Mouse (Mus musculus): Measurements from ENCODE around the gene Sh2d7. TPM values are rescaled to one million over a fixed set of nuclear protein-coding genes. Genes with fewer than 3 reads are reported as not detected.

Gene Sh2d7
- polyA plus RNA-seq, 1 experiment from 2014 or later, result not detected

DNA sequence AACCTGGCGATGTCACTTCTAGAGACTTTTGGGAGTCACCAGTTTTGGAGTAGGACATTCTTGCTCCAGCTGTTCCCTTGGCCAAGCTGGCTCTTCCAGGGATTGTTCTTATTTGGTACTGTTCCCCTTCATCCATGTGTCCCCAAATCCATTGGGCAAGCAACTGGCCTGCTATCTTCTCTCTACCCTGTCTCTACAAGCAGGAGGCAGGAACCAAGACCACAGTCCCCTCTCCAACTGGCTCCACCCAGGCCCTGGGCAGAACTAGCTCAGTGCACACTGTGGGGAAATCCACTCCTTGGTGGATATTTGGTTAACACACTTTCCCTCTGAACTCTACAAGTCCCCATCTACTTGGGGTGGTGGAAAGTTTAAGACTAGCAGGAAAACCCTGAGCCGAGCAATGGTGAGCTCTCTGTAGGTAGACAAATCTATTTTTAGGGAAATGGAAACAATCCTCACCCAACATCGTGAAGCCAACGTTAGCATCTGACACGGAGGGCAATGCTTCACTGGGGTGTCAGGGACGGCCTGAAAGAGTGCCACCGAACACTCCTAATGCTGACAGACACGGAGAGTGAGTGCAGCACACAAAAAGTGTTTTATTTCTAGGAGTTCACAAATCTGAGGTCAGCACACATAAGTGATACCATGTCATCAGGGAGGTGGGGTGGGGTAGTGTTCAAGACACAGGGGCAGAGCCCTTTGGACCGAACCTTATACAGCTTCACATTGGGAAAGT lies 5.6 kb downstream of the Sh2d7 start:
- Histone ChIP-seq H3K36me3 (no peaks in the 10 kb centered on the region), H3K27ac (no peak overlapping the region), H3K4me1 (replicated peaks) (no peaks in the 10 kb centered on the region), H3K4me3 (no peak overlapping the region), H3K9ac (no peak overlapping the region), H3K27me3 (no peaks in the 10 kb centered on the region), H3K9me3 (replicated peaks) (no peaks in the 10 kb centered on the region), H3K4me2 (no peak overlapping the region)
- no peak for ATAC-seq (replicated peaks; ENCODE audit: insufficient number of reproducible peaks, insufficient read depth, low FRiP score, low read depth)
- 67% methylated on average over 9 of the region's 9 CpGs for WGBS

DNA sequence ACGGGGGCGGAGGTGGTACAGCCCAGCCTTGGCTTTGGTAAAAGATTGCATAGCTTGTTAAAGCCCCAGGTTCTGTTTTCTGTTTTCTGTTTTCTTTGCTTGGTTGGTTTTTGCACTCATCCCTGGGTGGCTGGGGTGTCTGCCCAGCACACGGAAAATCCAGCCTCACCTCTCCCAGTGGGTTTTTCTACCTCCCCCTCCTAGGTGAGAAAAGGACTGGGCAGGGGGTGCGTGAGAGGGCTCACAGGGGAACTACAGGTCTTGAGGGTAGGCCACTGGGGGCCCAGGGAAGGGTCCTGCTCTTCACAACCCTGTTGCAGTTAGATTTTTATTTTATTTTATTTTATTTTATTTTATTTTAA lies 6.2 kb downstream of the Sh2d7 start:
- no peaks in the 10 kb centered on the region for H3K36me3 ChIP-seq
- H3K4me3 ChIP-seq, result no peak overlapping the region
- WGBS, result 90% methylated on average over 4 of the region's 4 CpGs
- no peak overlapping the region for H3K27ac ChIP-seq
- no peaks in the 10 kb centered on the region for H3K4me1 ChIP-seq (replicated peaks)
- no peak for ATAC-seq (replicated peaks; ENCODE audit: insufficient number of reproducible peaks, insufficient read depth, low FRiP score, low read depth)
- H3K4me2 ChIP-seq, result no peak overlapping the region
- no peak overlapping the region for H3K9ac ChIP-seq
- H3K27me3 ChIP-seq, result no peaks in the 10 kb centered on the region
- no peaks in the 10 kb centered on the region for H3K9me3 ChIP-seq (replicated peaks)

DNA sequence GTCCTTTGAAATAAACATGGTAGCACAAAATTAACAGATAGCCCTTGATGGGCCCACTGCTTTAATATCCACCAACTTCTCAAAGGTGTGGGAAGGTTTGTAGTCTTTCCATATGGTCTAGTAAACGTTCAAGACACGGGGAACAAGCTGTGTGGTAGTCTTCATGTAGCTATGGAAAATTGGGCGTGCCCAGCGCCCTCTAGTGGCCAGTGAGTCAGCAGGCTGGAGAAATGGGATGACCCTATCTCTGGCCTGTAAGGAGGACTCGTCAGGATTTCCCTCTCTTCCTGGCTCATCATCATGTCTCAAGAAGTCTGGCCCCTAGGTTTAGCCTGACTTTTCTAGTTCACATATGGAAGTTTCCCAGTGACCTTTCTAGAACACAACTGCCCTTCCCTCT lies 8.8 kb downstream of the Sh2d7 start:
- ATAC-seq (replicated peaks; ENCODE audit: insufficient number of reproducible peaks, insufficient read depth, low FRiP score, low read depth), result no peak
- WGBS, result 17% methylated on average over 5 of the region's 5 CpGs

DNA sequence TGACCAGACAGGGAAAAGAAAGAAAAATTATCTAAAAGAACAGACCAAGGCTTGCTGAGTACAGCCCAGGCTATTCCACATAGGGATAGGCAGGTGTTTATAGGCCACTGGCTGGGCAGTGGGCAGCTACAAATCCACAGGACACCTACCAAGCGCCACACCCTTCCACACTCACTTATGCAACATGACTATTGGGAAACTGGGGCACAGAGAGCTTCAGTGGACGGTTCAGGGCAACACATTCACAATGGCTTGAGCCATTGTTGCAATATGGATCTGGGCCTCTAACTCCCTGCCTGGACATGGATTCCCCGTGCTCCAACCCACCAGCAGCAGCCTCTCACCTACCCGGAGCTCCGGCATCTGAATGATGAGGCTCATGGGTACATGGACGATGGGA lies 10.6 kb downstream of the Sh2d7 start:
- Histone ChIP-seq H3K36me3 (no peaks in the 10 kb centered on the region), H3K4me1 (replicated peaks) (no peaks in the 10 kb centered on the region), H3K4me3 (no peak overlapping the region), H3K27ac (no peak overlapping the region), H3K4me2 (no peak overlapping the region), H3K27me3 (no peaks in the 10 kb centered on the region), H3K9ac (no peak overlapping the region), H3K9me3 (replicated peaks) (no peaks in the 10 kb centered on the region)
- ATAC-seq (replicated peaks; ENCODE audit: insufficient number of reproducible peaks, insufficient read depth, low FRiP score, low read depth), result no peak
- WGBS, result 84% methylated on average over 6 of the region's 6 CpGs

More for the DNA sequence above, 8.8 kb downstream of the Sh2d7 start:
- Histone ChIP-seq H3K27me3 (no peaks in the 10 kb centered on the region), H3K4me3 (no peak overlapping the region), H3K4me2 (no peak overlapping the region), H3K4me1 (replicated peaks) (no peaks in the 10 kb centered on the region), H3K9me3 (replicated peaks) (no peaks in the 10 kb centered on the region), H3K9ac (no peak overlapping the region), H3K36me3 (no peaks in the 10 kb centered on the region), H3K27ac (no peak overlapping the region)

DNA sequence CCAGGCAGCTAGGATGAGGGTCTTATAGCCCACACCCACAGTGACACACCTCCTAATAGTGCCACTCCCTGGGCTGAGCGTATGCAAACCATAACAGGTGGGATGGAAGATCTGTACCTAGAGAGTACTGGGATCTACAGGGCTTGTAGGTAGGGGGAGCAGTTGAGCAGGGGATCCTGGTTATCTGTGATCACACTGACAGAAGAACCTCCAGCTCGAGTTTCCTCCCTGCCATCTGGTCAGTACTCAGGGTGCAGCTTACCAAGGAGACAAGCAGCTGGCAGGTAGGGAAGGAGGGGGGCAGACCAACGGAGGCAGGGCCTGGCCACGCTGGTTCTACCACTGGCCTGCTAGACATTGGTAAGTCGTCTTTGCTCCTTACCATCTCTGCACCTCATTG lies 13.6 kb downstream of the Sh2d7 start:
- Histone ChIP-seq H3K9me3 (replicated peaks) (no peaks in the 10 kb centered on the region), H3K36me3 (no peaks in the 10 kb centered on the region), H3K27me3 (no peaks in the 10 kb centered on the region), H3K27ac (no peak overlapping the region), H3K4me3 (no peak overlapping the region), H3K4me2 (no peak overlapping the region), H3K4me1 (replicated peaks) (no peaks in the 10 kb centered on the region), H3K9ac (no peak overlapping the region)
- ATAC-seq (replicated peaks; ENCODE audit: insufficient number of reproducible peaks, insufficient read depth, low FRiP score, low read depth), result no peak
- 24% methylated on average over 5 of the region's 5 CpGs for WGBS

DNA sequence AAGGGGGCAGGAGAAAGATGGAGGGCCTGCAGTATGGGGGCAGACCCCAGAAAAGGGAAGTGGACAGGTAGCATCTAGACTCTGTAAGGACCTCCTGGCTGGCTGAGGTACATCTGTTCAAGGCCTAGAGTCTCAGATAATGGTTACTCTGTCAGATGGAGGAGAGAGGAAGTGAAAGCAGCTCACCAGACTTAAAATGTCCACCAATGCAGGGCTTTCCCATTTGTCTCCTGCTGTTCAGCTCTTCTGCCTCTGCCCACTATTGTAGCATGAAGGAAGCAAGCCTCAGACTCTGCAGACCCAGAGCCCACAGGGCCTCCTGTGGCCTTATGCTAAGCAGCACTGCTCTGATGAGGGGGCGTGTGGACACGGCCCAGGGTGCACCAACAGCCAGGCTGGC lies 16.3 kb downstream of the Sh2d7 start:
- Histone ChIP-seq H3K27me3 (0 out of 2 replicates have a peak, but pooled peaks cover 10% of the 10 kb centered on the region), H3K4me3 (no peak overlapping the region), H3K4me2 (no peak overlapping the region), H3K27ac (no peak overlapping the region), H3K4me1 (replicated peaks) (peaks cover 6% of the 10 kb centered on the region), H3K36me3 (no peaks in the 10 kb centered on the region), H3K9me3 (replicated peaks) (no peaks in the 10 kb centered on the region), H3K9ac (no peak overlapping the region)
- no peak for ATAC-seq (replicated peaks; ENCODE audit: insufficient number of reproducible peaks, insufficient read depth, low FRiP score, low read depth)
- 68% methylated on average over 2 of the region's 2 CpGs for WGBS

DNA sequence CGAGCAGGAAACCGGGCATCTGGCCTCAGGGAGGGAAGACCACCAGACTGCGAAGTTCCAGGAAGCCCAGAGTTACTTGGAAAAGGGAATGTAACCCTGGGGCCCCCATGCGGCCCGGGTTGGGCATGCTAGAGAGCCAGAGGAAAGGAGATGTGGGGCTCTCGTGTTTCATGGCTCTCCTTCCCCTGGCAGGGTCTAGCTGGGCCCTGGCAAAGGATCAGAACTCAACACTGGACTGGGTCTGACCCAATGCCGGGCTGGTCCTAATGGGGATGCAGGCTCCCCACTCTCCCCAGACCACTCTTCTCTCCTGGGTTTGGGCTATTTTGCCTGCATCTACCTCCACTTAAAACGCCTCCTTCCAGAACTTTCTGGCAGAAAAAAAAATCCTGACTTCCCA lies 19.9 kb downstream of the Sh2d7 start:
- Histone ChIP-seq H3K4me3 (no peak overlapping the region), H3K27ac (no peak overlapping the region), H3K4me2 (no peak overlapping the region), H3K4me1 (replicated peaks) (peaks cover 11% of the 10 kb centered on the region), H3K9ac (no peak overlapping the region), H3K9me3 (replicated peaks) (no peaks in the 10 kb centered on the region), H3K27me3 (0 out of 2 replicates have a peak, but pooled peaks cover 10% of the 10 kb centered on the region), H3K36me3 (no peaks in the 10 kb centered on the region)
- ATAC-seq (replicated peaks; ENCODE audit: insufficient number of reproducible peaks, insufficient read depth, low FRiP score, low read depth), result no peak
- 67% methylated on average over 8 of the region's 8 CpGs for WGBS

DNA sequence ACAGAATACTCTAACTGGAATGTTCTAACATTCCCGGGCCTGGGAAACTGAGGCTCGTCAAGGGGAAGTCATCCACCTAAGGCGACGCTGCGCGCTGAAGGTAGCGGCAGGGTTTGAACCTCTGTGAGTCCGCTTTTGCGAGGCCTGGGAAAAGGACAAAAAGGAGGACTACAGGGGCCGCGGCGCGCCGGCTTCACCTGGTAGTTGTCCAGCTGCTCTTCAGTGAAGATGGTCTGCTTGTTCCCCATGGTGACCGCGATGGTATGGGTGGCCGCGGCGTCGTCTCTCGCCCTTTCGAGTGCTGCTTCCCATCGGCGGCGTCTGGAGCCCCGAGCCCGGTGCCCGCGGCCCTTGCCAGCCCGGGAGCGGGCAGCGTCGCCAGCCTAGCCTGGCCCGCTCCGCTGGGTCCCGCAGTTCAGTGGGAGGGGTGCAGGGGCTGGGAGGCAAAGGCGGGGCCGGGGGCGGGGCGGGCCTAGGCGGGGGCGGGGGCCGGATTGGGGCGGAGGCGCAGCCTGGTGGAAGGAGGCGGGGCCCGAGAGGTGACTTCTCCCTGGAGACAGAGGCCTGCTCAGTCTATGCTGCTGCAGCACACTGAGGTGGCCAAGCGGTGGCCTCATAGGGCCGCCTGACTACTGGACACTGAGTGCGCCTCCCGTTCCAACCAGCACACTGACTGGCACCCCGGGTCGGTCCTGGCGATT lies 21.1 kb downstream of the Sh2d7 start, which contains the start of gene Cib2:
TSS of gene Cib2 (minus strand) at position 448 of the 701 bp plus-strand sequence.
- ATAC-seq (replicated peaks; ENCODE audit: insufficient number of reproducible peaks, insufficient read depth, low FRiP score, low read depth), result peak; percentile 98
- H3K27ac ChIP-seq, result no peak within 1 kb of the TSS
- no peaks in the 10 kb centered on the region for H3K36me3 ChIP-seq
- peak within 1 kb of the TSS; percentile 62 for H3K4me3 ChIP-seq
- 0 out of 2 replicates have a peak, but pooled peaks cover 10% of the 10 kb centered on the region for H3K27me3 ChIP-seq
- peak within 1 kb of the TSS; percentile 67 for H3K9ac ChIP-seq
- peak within 1 kb of the TSS; percentile 92 for H3K4me2 ChIP-seq
- no peaks in the 10 kb centered on the region for H3K9me3 ChIP-seq (replicated peaks)
- H3K4me1 ChIP-seq (replicated peaks), result peaks cover 11% of the 10 kb centered on the region
- 3% methylated on average over 48 of the region's 54 CpGs for WGBS

DNA sequence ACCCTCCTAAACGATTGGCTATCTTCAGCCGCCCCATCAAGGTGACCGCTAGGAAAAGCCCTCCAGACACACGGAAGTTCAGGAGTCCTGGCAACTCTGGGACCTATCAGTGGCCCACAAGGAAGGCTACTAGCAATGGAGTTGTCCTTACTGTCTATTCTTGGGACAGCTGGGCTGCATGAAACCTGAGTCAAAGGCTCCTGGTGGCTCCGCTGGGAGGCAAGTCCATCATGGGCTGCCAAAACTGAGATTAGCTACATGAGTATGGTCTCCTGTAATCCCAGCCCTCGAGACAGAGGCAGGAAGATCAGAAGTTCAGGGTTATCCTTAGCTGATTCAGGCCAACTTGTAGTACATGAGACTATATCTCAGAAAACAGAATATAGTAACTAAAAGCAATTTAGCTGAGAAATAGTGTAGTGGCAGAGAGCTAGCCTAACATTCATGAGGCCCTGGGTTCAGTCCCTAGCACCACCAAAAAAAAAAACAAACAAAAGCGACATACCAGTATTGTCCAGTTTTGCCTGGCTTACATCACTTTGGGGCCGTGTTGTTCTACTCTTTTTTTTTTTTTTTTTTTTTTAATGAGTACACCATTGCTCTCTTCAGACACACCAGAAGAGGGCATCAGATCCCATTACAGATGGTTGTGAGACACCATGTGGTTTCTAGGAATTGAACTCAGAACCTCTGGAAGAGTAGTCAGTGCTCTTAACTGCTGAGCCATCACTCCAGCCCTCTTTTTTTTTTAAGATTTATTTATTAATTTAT lies 22.2 kb downstream of the Sh2d7 start:
- Histone ChIP-seq H3K36me3 (no peaks in the 10 kb centered on the region), H3K4me3 (no peak overlapping the region), H3K4me1 (replicated peaks) (peaks cover 11% of the 10 kb centered on the region), H3K9me3 (replicated peaks) (no peaks in the 10 kb centered on the region), H3K27me3 (0 out of 2 replicates have a peak, but pooled peaks cover 10% of the 10 kb centered on the region), H3K4me2 (no peak overlapping the region), H3K9ac (no peak overlapping the region), H3K27ac (no peak overlapping the region)
- 82% methylated on average over 8 of the region's 8 CpGs for WGBS
- no peak for ATAC-seq (replicated peaks; ENCODE audit: insufficient number of reproducible peaks, insufficient read depth, low FRiP score, low read depth)

DNA sequence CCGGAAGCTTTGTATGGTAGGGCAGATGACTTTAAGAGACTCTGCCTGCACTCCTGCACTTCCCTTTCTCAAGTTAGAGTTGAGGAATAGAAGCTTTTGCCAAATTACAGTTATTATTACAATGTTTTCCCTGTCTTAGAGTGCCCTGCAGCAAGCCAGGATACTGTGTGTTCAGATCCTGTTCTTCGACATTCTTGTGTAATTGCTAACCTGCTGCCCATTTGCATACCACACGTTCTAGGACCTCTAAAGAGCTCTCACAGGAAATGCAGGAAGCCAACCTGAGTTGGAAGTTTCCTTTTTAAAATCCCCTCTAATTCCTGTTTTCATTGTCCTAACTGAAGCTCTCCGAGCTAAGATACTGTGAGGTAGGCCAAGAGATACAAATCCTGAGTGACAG lies 28.2 kb downstream of the Sh2d7 start:
- Histone ChIP-seq H3K4me1 (replicated peaks) (no peaks in the 10 kb centered on the region), H3K27ac (no peak overlapping the region), H3K4me3 (no peak overlapping the region), H3K36me3 (no peaks in the 10 kb centered on the region), H3K9me3 (replicated peaks) (no peaks in the 10 kb centered on the region), H3K4me2 (no peak overlapping the region), H3K27me3 (no peaks in the 10 kb centered on the region), H3K9ac (no peak overlapping the region)
- WGBS, result 50% methylated on average over 4 of the region's 4 CpGs
- no peak for ATAC-seq (replicated peaks; ENCODE audit: insufficient number of reproducible peaks, insufficient read depth, low FRiP score, low read depth)

DNA sequence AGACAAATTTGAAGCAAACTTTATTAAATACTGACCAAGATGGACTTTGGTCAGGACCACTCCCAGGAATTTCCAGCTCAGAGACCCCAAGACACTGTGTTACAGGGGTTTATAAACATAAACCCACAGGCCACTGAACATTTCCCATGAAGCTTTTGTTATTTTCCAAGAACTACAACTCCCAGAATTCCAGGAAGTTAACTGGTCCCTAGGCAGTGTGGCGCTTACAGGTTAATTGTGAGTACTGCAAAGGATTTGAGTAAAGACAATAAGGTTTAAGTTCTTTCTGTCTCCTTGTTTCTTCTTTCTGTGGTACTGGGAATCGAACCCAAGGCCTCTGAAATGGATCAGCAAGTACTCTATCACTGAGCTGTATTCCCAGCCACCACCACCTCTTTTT lies 29.9 kb downstream of the Sh2d7 start:
- no peaks in the 10 kb centered on the region for H3K9me3 ChIP-seq (replicated peaks)
- H3K9ac ChIP-seq, result no peak overlapping the region
- H3K4me3 ChIP-seq, result no peak overlapping the region
- no peak for ATAC-seq (replicated peaks; ENCODE audit: insufficient number of reproducible peaks, insufficient read depth, low FRiP score, low read depth)
- no peaks in the 10 kb centered on the region for H3K36me3 ChIP-seq
- no peak overlapping the region for H3K27ac ChIP-seq
- 17% methylated on average over 2 of the region's 2 CpGs for WGBS
- H3K4me1 ChIP-seq (replicated peaks), result no peaks in the 10 kb centered on the region
- H3K4me2 ChIP-seq, result no peak overlapping the region
- H3K27me3 ChIP-seq, result no peaks in the 10 kb centered on the region
